Mouse (Mus musculus): Measurements from ENCODE around the gene Lrrc4b.

- TF ChIP-seq POLR2A (IDR thresholded peaks at IDR 0.05; ENCODE audit: control insufficient read depth, low read depth, low read length) (no peak), CTCF (IDR thresholded peaks at IDR 0.05; ENCODE audit: control insufficient read depth, insufficient read depth, insufficient replicate concordance, low read depth, low read length) (no peak)
Measured at GRCm38 (mm10) chr7:44439696-44440095, 10.9 kb downstream of the Lrrc4b start.

All from testis, adult 2 months (tissue).